Mouse (Mus musculus) embryonic fibroblast, embryonic 13.5 days (primary cell): Measurements from ENCODE around the gene Psmd11. TPM values are rescaled to one million over a fixed set of nuclear protein-coding genes. Genes with fewer than 3 reads are reported as not detected.

Source experiments
- H3K27ac ChIP-seq: 2 replicates; pipeline ENCODE4 v1.5.1; 2012; ENCODE audit warnings: low read length, control low read depth, inconsistent platforms; ENCODE audit not compliant: insufficient read depth
- H3K4me1 ChIP-seq: 2 replicates; pipeline ENCODE4 v1.6.1; 2011; ENCODE audit warnings: low read length; ENCODE audit not compliant: control insufficient read depth, insufficient read depth
- H3K4me3 ChIP-seq: 2 replicates; pipeline ENCODE4 v1.5.1; 2011; ENCODE audit warnings: mild to moderate bottlenecking, control low read depth, low read length; ENCODE audit not compliant: insufficient read depth
- CTCF ChIP-seq: IDR thresholded peaks from 2 replicates; pipeline ENCODE4 v1.5.1; 2011; ENCODE audit warnings: mild to moderate bottlenecking, control low read depth, low read length, moderate library complexity, borderline replicate concordance; ENCODE audit not compliant: insufficient read depth
- POLR2A ChIP-seq: IDR thresholded peaks from 2 replicates; pipeline ENCODE4 v1.6.1; 2011; ENCODE audit warnings: low read depth, mild to moderate bottlenecking, control low read depth, low read length, moderate library complexity
- polyA plus RNA-seq: library from polyadenylated mRNA; stranded (reverse); fragments of >200 nt; gene quantifications from 2 replicates; pipeline ENCODE4 v1.2.4, GENCODE M21; 2011; ENCODE audit warnings: low read depth; ENCODE audit not compliant: missing spikeins, insufficient read length

Psmd11 gene
- polyA plus RNA-seq, 1 experiment, result 131 TPM

DNA sequence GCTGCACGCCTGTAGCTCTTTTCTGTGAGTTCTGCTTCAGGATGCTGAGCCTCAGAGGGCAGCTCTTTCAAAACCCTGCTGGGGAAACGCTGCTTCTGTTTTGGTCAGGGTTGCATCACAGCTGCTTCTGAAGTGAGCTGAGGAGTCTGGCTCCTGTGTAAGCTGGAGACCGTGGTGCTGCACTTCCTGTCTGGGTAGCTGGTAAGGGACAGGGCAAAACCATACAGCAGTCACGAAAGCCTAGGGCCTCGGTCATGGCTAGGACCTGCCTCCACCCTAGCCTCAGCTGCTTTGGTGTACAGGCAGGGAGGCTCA lies 61.4 kb downstream of the Psmd11 start:
- Histone ChIP-seq H3K4me1 (peaks cover 20% of the 10 kb centered on the region; the same call in 1 of the 2 replicates), H3K4me3 (no peak overlapping the region), H3K27ac (no peak overlapping the region)
- no peak for TF ChIP-seq POLR2A
- no peak for TF ChIP-seq CTCF

DNA sequence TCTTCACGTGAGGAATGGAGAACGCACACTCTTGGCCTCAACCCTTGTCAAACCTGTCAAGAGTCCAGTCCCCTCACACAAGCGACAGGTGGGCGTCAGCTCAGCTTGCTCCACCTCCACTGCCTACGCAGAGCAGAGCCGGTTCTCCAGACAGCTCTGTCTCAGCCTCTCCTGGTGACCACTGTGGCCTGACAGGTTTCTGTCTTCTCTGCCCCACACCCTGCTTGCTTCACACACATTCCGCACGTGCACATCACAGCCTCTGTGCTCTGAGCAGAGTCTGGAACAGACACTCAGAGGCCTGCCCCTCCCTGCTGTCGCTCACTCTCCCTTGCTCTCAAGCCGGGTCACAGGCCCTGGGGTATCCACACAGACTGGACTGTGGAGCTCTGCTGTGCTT lies 62.4 kb downstream of the Psmd11 start:
- no peak for TF ChIP-seq CTCF
- no peak for TF ChIP-seq POLR2A

DNA sequence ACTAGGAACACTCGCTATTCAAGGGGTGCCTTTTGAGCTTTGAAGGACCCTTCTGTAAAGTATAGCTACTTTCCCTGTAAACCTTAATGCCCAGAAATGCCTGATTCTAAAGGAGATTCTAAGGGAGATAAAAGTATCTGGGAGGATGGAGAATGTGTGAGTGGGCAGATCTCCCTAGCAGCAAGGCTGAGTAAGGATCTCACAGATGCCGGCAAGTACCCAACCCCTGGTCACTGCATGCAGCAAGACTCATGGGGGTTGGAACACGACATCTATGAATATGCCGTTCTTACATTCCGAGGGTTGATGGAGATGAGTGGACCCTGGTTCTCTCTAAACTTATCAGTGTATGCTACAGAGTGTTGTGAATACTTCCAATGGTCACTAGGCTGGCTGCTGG lies 64.8 kb downstream of the Psmd11 start:
- Histone ChIP-seq H3K4me3 (no peak overlapping the region), H3K27ac (no peak overlapping the region), H3K4me1 (peaks cover 19% of the 10 kb centered on the region)
- TF ChIP-seq POLR2A (no peak), CTCF (no peak)

More for the DNA sequence above, 62.4 kb downstream of the Psmd11 start:
- no peak overlapping the region for H3K4me3 ChIP-seq
- peaks cover 13% of the 10 kb centered on the region; the same call in 1 of the 2 replicates for H3K4me1 ChIP-seq
- no peak overlapping the region for H3K27ac ChIP-seq

DNA sequence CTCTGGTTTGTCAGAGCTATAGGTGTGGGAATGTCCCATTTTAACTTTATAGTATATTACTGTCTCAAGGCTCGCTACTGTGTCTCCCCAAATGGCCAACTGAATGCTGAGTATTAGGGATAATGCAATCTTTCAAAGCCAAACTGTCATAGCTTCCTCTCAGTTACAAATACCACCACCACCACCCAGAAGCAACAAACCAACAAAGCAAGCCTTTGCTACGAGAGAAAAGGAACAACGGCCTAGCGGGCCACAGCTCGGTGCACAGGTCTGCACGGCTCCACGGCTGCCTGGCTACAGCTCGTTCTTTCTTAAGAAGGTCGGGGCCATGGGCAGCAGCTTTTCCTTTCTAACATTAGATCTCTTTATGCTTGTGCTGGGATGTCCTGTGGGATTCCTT lies 66.4 kb downstream of the Psmd11 start:
- TF ChIP-seq CTCF (no peak), POLR2A (no peak)
- Histone ChIP-seq H3K4me1 (peaks cover 14% of the 10 kb centered on the region), H3K4me3 (no peak overlapping the region), H3K27ac (no peak overlapping the region)

DNA sequence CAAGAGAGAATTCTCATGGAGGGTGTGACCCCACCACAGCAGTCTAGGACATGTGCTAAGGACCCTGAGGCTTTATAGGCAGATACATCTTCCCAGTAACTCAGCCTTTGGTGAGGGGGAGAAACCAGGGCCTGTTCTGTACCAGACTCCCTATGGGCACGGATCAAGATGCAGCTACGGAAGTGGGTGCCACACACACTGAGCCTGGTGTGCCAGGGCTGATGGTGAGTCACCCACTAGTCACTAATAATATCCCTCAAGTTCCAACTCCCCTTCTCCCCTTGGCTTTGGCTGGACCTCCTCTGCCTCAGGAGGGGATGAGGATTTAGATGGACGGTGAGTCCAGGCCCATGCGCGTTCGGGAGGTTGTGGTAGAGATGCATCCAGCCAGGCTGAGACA lies 67.6 kb downstream of the Psmd11 start:
- Histone ChIP-seq H3K4me3 (no peak overlapping the region), H3K4me1 (peaks cover 14% of the 10 kb centered on the region), H3K27ac (no peak overlapping the region)
- no peak for TF ChIP-seq POLR2A
- TF ChIP-seq CTCF, result no peak

DNA sequence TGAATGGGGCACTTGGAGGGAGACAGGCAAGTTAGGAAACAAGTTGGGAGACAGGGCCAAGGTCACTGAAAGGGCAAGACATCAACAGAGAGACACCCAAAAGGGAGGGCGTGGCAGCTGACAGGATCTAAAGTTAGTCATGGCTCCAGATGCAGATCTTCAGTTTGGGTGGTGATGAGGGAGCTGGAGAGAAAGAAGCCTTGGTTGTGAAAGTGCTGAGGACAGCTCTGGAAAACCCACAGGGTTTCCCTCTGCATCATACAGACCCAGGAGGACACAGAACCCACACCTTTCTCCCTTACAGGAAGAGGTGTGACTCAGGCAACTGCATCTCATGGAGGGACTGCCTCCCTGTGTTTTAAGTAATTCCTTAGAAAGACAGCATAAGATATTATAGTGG lies 68.2 kb downstream of the Psmd11 start:
- Histone ChIP-seq H3K27ac (no peak overlapping the region), H3K4me1 (peaks cover 14% of the 10 kb centered on the region)

DNA sequence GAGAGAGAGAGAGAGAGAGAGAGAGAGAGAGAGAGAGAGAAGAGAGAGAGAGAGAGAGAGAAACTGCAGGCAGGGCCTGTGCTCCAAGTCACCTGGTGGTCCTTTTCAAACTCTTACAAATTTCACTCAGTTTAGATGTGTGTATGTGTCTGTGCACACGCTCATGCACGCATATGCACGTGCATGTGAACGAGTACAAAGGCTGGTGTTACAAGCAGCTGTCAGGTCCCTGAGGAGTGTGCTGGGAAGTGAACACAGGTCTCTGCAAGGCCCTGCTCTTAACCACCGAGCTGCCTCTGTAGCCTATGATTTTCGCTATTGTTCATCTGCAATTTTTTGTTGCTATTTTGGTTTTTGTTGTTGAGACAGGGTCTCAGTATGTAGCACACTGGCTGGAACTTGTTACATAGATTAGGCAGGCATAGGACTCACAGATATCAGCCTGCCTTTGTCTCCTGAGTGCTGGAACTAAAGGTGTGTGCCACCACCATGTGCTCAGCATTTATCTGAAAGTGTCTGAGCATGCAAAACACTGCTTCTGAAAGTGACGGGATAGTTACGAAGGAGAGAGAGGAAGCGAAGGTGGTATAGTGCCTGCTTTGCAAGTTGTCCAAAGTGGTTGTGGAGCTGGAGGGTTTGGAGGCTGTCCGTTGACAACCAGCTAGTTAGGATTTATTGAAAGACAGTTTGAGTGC lies 69.0 kb downstream of the Psmd11 start:
- H3K4me3 ChIP-seq, result no peak overlapping the region
- H3K27ac ChIP-seq, result no peak overlapping the region
- H3K4me1 ChIP-seq, result peaks cover 14% of the 10 kb centered on the region
- no peak for TF ChIP-seq CTCF

More for the DNA sequence above, 68.2 kb downstream of the Psmd11 start:
- TF ChIP-seq POLR2A (no peak), CTCF (no peak)
- no peak overlapping the region for H3K4me3 ChIP-seq

DNA sequence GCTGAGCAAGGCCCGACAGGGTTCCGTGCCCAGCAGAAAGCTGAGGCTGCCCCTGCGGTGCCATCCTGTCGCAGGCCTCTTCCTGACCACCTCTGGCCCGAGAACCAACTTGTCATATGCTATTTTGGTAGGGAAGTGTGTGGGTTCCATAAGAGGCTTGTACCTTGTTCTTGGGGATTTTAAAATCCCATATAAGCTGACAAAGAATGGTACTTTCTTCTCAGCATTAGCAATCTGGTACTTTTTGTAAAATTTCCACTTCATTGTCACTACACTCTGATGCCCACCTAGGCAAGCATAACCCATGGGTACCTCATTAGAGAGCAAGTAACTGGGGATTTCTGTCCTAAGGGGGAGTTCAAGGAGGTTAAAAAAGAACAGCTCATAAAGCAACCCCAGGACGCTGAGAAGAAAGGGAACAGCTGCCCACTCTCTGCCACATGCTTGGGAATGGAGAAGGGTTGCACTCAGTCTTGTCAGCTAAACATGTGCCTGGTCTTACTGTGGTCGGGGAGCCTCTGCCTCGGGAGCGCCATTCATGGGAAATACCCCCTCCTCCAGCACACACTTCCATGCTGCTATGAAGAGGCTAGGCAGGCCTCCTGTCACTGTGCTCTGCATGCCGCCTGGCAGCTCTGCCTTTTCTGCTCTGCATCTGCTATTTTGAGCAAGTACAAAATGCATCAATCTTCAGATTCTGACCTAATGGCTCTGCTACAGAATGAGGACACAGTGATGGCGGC lies 70.1 kb downstream of the Psmd11 start:
- peaks cover 14% of the 10 kb centered on the region for H3K4me1 ChIP-seq
- H3K4me3 ChIP-seq, result no peak overlapping the region
- TF ChIP-seq POLR2A (no peak), CTCF (no peak)
- H3K27ac ChIP-seq, result no peak overlapping the region; the same call in 1 of the 2 replicates

DNA sequence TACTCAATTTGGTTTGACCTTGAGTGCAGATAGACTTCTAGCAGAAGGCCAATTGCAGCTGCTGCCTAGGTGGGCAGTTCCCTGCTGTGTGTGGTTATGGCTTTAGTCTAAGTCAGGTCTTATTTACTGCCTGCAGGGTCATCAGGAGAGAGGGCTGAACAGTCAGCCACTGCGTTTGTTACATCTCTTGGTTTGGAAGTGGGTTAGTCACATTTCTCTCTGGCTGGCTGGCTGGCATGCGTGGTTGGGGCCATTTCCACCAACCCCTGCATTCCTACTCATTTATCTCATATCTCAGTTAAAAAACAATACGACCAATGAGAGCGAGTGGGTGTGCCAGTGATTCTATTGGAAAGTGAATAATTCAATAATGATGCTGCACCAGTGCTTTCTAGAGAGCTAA lies 71.1 kb downstream of the Psmd11 start:
- Histone ChIP-seq H3K4me1 (peaks cover 14% of the 10 kb centered on the region), H3K27ac (peak overlapping the region; percentile 89), H3K4me3 (no peak overlapping the region)
- no peak for TF ChIP-seq CTCF
- TF ChIP-seq POLR2A, result no peak

DNA sequence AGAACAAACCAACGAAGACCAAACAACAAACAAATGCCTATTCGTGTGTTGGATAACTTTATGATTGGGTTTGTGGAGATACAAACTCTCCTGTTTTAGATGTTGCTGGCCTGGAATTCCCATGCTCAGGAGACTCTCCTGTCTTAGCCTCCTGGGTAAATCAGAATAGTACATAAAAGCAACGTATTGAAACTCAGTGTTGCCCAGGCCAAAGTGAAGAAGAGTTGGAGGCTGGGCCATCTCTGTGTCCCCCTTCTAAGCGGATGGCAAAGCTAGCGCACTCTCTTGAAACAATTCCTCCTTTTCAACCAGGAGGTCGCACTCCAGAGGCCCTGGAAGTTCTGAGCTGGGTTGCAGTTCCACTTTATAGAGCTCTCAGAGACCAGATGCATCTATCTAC lies 74.9 kb downstream of the Psmd11 start:
- Histone ChIP-seq H3K4me3 (no peak overlapping the region), H3K27ac (no peak overlapping the region), H3K4me1 (peaks cover 4% of the 10 kb centered on the region; the same call in 1 of the 2 replicates)
- TF ChIP-seq CTCF (no peak), POLR2A (no peak)
